Mouse (Mus musculus): ENCODE results near the gene Hsdl1. TPM values are rescaled to one million over a fixed set of nuclear protein-coding genes. Genes with fewer than 3 reads are reported as not detected.

Gene Hsdl1
- polyA plus RNA-seq, 1 experiment from 2014 or later, result 87.6 TPM

DNA sequence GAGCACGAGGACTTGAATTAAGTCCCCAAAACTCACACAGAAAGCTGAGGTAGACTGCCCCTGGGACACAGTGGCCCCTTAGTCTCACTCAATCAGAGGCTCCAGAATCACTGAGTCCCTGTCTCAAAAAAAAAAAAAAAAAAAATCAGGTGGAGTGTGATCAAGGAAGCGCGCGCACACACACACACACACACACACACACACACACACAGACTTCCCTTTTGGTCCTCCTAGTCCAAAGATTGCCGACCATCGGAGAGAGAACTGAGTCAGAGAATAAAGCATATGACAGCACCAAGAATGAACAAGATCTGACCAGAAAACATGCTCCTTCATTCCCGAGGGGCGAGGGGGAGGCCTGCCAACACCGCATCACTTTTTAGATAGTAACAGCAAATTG, 17.9 kb downstream of the Hsdl1 start:
- no peak for ATAC-seq (ENCODE audit: insufficient read depth, low FRiP score, low TSS enrichment)
- H3K4me1 ChIP-seq (ENCODE audit: control insufficient read depth, insufficient read depth, low read length), result peaks cover 8% of the 10 kb centered on the region
- 89% methylated on average over 9 of the region's 9 CpGs for WGBS

DNA sequence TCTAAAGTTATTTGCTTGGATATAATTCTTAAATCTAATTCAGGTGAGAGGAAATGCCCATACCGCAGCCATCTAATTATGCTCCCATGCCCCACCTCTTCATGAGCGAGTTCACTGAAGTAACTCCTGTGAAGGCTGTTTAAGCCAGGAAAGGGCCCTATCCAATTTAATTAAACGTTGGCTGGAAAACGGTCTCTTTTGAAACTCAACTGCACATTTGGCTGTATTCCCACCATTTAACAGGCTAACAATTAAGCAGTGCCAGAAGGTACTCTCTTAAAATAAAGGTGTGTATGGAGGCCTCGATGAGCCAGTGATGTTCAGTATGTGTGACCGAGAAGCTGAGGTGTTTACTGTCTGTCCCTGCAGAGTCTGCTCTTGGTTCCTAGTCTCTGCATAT, 19.1 kb downstream of the Hsdl1 start:
- H3K4me1 ChIP-seq (ENCODE audit: control insufficient read depth, insufficient read depth, low read length), result peaks cover 8% of the 10 kb centered on the region
- DNase-seq (ENCODE audit: low spot score), result no peak
- 88% methylated on average over 6 of the region's 6 CpGs for whole genome bisulfite sequencing

More for the DNA sequence above, 17.9 kb downstream of the Hsdl1 start:
- Histone ChIP-seq H3K4me3 (ENCODE audit: low read depth, low read length) (peak overlapping the region; percentile 77), H3K36me3 (ENCODE audit: control insufficient read depth, insufficient read depth, low read length) (0 out of 2 replicates have a peak, but pooled peaks cover 4% of the 10 kb centered on the region), H3K9ac (ENCODE audit: low read length) (peak overlapping the region; percentile 83; the same call in 1 of the 2 replicates), H3K27me3 (ENCODE audit: control insufficient read depth, insufficient read depth, low read length) (no peaks in the 10 kb centered on the region), H3K9me3 (ENCODE audit: control insufficient read depth, low read length) (no peaks in the 10 kb centered on the region), H3K27ac (ENCODE audit: low read depth, low read length) (no peak overlapping the region), H3K4me2 (ENCODE audit: low read depth) (peak overlapping the region; percentile 51)
- no peak for DNase-seq (ENCODE audit: low spot score)

DNA sequence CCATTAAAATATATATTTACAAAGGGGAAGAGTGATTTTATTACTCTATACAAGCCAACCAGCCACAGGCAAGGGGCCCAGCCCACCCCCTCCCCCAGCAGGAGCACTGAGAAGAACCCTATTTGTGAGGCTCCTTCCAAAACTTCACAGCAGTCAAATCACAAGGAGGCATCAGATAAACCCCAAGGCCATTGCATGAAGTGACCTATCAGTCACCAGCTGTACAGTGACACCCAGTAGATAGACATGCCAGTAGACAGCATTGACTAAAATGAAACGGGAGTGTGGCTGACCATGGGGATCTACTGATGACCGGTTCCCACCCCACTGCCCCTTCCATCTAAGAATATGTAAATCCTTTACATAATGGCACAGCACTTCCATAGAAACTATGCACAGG, 22.0 kb downstream of the Hsdl1 start:
- Histone ChIP-seq H3K9me3 (ENCODE audit: control insufficient read depth, low read length) (no peaks in the 10 kb centered on the region), H3K9ac (ENCODE audit: low read length) (no peak overlapping the region), H3K27ac (ENCODE audit: low read depth, low read length) (no peak overlapping the region), H3K4me1 (ENCODE audit: control insufficient read depth, insufficient read depth, low read length) (peaks cover 8% of the 10 kb centered on the region), H3K4me3 (ENCODE audit: low read depth, low read length) (no peak overlapping the region), H3K36me3 (ENCODE audit: control insufficient read depth, insufficient read depth, low read length) (no peaks in the 10 kb centered on the region; the same call in 1 of the 2 replicates), H3K27me3 (ENCODE audit: control insufficient read depth, insufficient read depth, low read length) (no peaks in the 10 kb centered on the region), H3K4me2 (ENCODE audit: low read depth) (no peak overlapping the region)
- DNase-seq (ENCODE audit: low spot score), result no peak
- ATAC-seq (ENCODE audit: insufficient read depth, low FRiP score, low TSS enrichment), result no peak
- WGBS, result 86% methylated on average over 2 of the region's 2 CpGs

More for the DNA sequence above, 19.1 kb downstream of the Hsdl1 start:
- no peak overlapping the region for H3K27ac ChIP-seq (ENCODE audit: low read depth, low read length)
- ATAC-seq (ENCODE audit: insufficient read depth, low FRiP score, low TSS enrichment), result no peak
- H3K27me3 ChIP-seq (ENCODE audit: control insufficient read depth, insufficient read depth, low read length), result no peaks in the 10 kb centered on the region
- H3K9ac ChIP-seq (ENCODE audit: low read length), result no peak overlapping the region
- H3K4me3 ChIP-seq (ENCODE audit: low read depth, low read length), result no peak overlapping the region
- no peaks in the 10 kb centered on the region; the same call in 1 of the 2 replicates for H3K36me3 ChIP-seq (ENCODE audit: control insufficient read depth, insufficient read depth, low read length)
- H3K9me3 ChIP-seq (ENCODE audit: control insufficient read depth, low read length), result no peaks in the 10 kb centered on the region
- no peak overlapping the region for H3K4me2 ChIP-seq (ENCODE audit: low read depth)

DNA sequence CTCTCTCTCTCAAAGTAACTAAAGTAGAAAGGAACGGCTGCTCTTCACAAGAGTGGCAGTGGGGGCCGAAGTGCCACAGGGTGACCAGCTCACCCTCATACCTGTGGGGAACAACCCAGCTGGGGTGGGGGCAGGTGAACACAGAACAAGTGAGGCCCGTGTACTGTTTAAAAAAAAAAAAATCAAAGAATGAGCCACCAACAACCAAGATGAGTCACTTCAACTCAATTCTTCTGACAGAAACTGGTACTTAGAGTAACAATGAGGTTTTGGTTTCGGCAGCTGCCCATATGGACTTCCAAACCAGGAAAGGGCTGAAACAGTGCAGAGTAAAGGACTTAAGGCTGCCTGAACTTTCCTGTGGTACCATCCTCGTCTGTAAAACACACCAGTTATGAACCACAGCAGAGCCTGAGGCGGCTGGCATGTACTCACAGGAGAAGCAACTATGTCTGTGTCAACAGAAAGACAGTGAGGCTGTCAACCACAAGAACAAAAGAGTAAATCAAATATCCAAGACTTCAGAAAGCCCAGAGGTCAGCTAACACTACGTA, 26.3 kb downstream of the Hsdl1 start:
- no peak for ATAC-seq (ENCODE audit: insufficient read depth, low FRiP score, low TSS enrichment)
- H3K9ac ChIP-seq (ENCODE audit: low read length), result no peak overlapping the region
- no peak overlapping the region for H3K4me2 ChIP-seq (ENCODE audit: low read depth)

DNA sequence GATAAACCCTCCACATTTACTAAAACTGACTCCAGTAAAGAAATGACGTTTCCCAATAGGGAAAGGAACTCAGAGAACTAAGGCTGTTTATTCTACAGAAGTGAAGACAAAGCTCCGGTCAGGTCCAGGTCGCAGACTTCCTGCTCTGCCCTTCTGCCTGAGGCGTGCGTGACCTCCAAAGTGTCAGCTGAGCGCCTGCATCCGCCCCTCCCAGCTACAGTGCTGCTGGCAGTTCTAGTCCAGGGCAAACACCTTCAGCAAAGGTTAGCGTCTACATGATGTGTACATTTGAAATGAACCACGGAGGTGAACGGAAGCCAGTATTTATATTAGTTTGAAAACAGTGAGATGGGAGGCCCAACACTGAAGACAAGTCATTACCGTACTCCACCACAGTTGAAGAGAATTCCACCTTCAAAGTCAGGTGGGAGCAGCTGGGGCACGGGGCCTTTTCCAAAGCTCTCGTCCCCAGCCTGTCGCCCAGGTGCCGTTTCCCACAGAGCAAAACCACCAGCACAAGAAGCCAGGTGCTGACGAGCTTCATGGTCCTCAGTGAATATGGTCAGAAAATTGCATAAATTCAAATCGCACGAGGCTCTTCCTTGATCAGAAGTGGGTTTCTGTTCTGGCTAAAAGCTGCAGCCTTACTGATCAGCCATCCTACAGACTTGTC, 27.8 kb downstream of the Hsdl1 start:
- no peaks in the 10 kb centered on the region for H3K9me3 ChIP-seq (ENCODE audit: control insufficient read depth, low read length)
- H3K4me2 ChIP-seq (ENCODE audit: low read depth), result no peak overlapping the region
- H3K36me3 ChIP-seq (ENCODE audit: control insufficient read depth, insufficient read depth, low read length), result peaks cover 10% of the 10 kb centered on the region
- no peak for DNase-seq (ENCODE audit: low spot score)
- H3K9ac ChIP-seq (ENCODE audit: low read length), result no peak overlapping the region
- ATAC-seq (ENCODE audit: insufficient read depth, low FRiP score, low TSS enrichment), result no peak
- no peak overlapping the region for H3K4me3 ChIP-seq (ENCODE audit: low read depth, low read length)
- H3K27ac ChIP-seq (ENCODE audit: low read depth, low read length), result no peak overlapping the region
- H3K27me3 ChIP-seq (ENCODE audit: control insufficient read depth, insufficient read depth, low read length), result no peaks in the 10 kb centered on the region
- WGBS, result 84% methylated on average over 18 of the region's 18 CpGs
- no peaks in the 10 kb centered on the region for H3K4me1 ChIP-seq (ENCODE audit: control insufficient read depth, insufficient read depth, low read length)

More for the DNA sequence above, 26.3 kb downstream of the Hsdl1 start:
- Histone ChIP-seq H3K4me1 (ENCODE audit: control insufficient read depth, insufficient read depth, low read length) (no peaks in the 10 kb centered on the region), H3K4me3 (ENCODE audit: low read depth, low read length) (no peak overlapping the region), H3K27me3 (ENCODE audit: control insufficient read depth, insufficient read depth, low read length) (no peaks in the 10 kb centered on the region), H3K36me3 (ENCODE audit: control insufficient read depth, insufficient read depth, low read length) (peaks cover 7% of the 10 kb centered on the region), H3K27ac (ENCODE audit: low read depth, low read length) (no peak overlapping the region), H3K9me3 (ENCODE audit: control insufficient read depth, low read length) (no peaks in the 10 kb centered on the region)
- WGBS, result 82% methylated on average over 7 of the region's 7 CpGs
- DNase-seq (ENCODE audit: low spot score), result no peak

- Histone ChIP-seq H3K9me3 (ENCODE audit: control insufficient read depth, low read length) (no peaks in the 10 kb centered on the region), H3K4me2 (ENCODE audit: low read depth) (no peak overlapping the region), H3K36me3 (ENCODE audit: control insufficient read depth, insufficient read depth, low read length) (peaks cover 10% of the 10 kb centered on the region), H3K4me1 (ENCODE audit: control insufficient read depth, insufficient read depth, low read length) (no peaks in the 10 kb centered on the region), H3K27ac (ENCODE audit: low read depth, low read length) (no peak overlapping the region), H3K9ac (ENCODE audit: low read length) (no peak overlapping the region), H3K4me3 (ENCODE audit: low read depth, low read length) (no peak overlapping the region), H3K27me3 (ENCODE audit: control insufficient read depth, insufficient read depth, low read length) (no peaks in the 10 kb centered on the region)
- DNase-seq (ENCODE audit: low spot score) (no peak), ATAC-seq (ENCODE audit: insufficient read depth, low FRiP score, low TSS enrichment) (no peak)
- WGBS, result 95% methylated on average over 6 of the region's 6 CpGs
These were observed 29.2 kb downstream of the Hsdl1 start for GRCm38 (mm10) chr8:119545791-119546190.

GRCm38 (mm10) chr8:119545180-119545579, 29.8 kb downstream of the Hsdl1 start:
- Histone ChIP-seq H3K9ac (ENCODE audit: low read length) (no peak overlapping the region), H3K4me3 (ENCODE audit: low read depth, low read length) (no peak overlapping the region), H3K27ac (ENCODE audit: low read depth, low read length) (no peak overlapping the region), H3K9me3 (ENCODE audit: control insufficient read depth, low read length) (no peaks in the 10 kb centered on the region), H3K4me2 (ENCODE audit: low read depth) (no peak overlapping the region), H3K36me3 (ENCODE audit: control insufficient read depth, insufficient read depth, low read length) (peaks cover 10% of the 10 kb centered on the region), H3K4me1 (ENCODE audit: control insufficient read depth, insufficient read depth, low read length) (no peaks in the 10 kb centered on the region), H3K27me3 (ENCODE audit: control insufficient read depth, insufficient read depth, low read length) (no peaks in the 10 kb centered on the region)
- ATAC-seq (ENCODE audit: insufficient read depth, low FRiP score, low TSS enrichment) (no peak), DNase-seq (ENCODE audit: low spot score) (no peak)
- WGBS, result 80% methylated on average over 6 of the region's 6 CpGs

GRCm38 (mm10) chr8:119544606-119545005, 30.4 kb downstream of the Hsdl1 start:
- no peak for ATAC-seq (ENCODE audit: insufficient read depth, low FRiP score, low TSS enrichment)
- no peaks in the 10 kb centered on the region for H3K27me3 ChIP-seq (ENCODE audit: control insufficient read depth, insufficient read depth, low read length)
- H3K9ac ChIP-seq (ENCODE audit: low read length), result no peak overlapping the region
- peaks cover 16% of the 10 kb centered on the region for H3K36me3 ChIP-seq (ENCODE audit: control insufficient read depth, insufficient read depth, low read length)
- no peaks in the 10 kb centered on the region for H3K4me1 ChIP-seq (ENCODE audit: control insufficient read depth, insufficient read depth, low read length)
- H3K9me3 ChIP-seq (ENCODE audit: control insufficient read depth, low read length), result no peaks in the 10 kb centered on the region
- H3K4me2 ChIP-seq (ENCODE audit: low read depth), result no peak overlapping the region
- WGBS, result 92% methylated on average over 3 of the region's 3 CpGs
- no peak overlapping the region for H3K27ac ChIP-seq (ENCODE audit: low read depth, low read length)
- no peak overlapping the region for H3K4me3 ChIP-seq (ENCODE audit: low read depth, low read length)
- no peak for DNase-seq (ENCODE audit: low spot score)

DNA sequence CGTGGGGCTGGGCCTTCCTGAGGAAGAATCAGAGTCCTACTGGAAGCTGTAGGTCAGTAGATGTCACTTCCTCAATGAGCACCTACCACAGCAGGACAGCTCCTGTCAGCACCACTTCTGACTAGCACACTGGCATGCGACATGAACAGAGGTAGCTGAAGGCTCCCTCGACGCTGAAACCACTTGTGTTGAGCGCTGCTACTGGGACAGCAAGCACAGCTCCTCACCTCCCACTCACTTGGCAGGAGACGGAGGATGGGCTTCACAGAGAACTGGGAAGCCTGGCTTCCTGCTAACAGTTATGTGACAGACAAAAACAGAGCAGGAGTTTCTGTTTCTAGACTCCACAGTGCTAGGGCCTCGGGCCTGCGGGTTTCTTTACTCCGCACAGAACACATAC, 43.0 kb downstream of the Hsdl1 start:
- Histone ChIP-seq H3K9me3 (ENCODE audit: control insufficient read depth, low read length) (no peaks in the 10 kb centered on the region), H3K4me3 (ENCODE audit: low read depth, low read length) (no peak overlapping the region), H3K27me3 (ENCODE audit: control insufficient read depth, insufficient read depth, low read length) (no peaks in the 10 kb centered on the region), H3K4me1 (ENCODE audit: control insufficient read depth, insufficient read depth, low read length) (no peaks in the 10 kb centered on the region), H3K36me3 (ENCODE audit: control insufficient read depth, insufficient read depth, low read length) (peaks cover 32% of the 10 kb centered on the region), H3K27ac (ENCODE audit: low read depth, low read length) (no peak overlapping the region), H3K9ac (ENCODE audit: low read length) (no peak overlapping the region), H3K4me2 (ENCODE audit: low read depth) (no peak overlapping the region)
- ATAC-seq (ENCODE audit: insufficient read depth, low FRiP score, low TSS enrichment), result no peak
- DNase-seq (ENCODE audit: low spot score), result no peak
- 95% methylated on average over 9 of the region's 9 CpGs for WGBS
